20 mouse cellular contexts compared by ENCODE assay signal in the genomic region with DNA sequence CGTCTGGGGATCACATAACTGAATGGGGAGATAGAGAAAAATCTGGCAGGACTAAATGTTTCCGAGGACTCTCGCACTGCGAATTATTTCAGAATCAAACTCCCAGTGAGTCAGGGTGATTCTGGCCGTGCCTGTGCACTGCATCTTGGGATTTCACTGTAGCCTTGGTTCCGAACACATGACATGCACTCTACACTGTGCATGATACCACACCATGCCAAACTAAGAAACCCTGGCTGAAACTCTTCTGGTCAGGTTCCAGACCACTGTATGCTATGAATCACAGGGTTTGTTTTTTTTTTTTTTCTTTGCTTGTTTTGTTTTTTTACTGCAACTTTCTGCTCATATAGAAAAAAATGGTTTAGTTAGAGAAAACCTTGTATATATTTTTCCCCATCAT.
DNase-seq lines count a peak whose midpoint lies in the region; TF ChIP-seq lines count a peak whose summit lies in the region.
"Had no signal": no experiment of that assay in that cellular context is flagged by ENCODE, and none has a peak within 500 bp of the region (broad histone marks: within the 10 kb centered on the region; RNA-seq: fewer than 3 reads in every experiment).

No protein-coding gene starts in this region.

- H3K27me3 ChIP-seq in C2C12 (ENCODE audit: control insufficient read depth, insufficient read depth, insufficient read length) (no peaks in the 10 kb centered on the region), myocyte (ENCODE audit: control insufficient read depth, insufficient read depth, insufficient read length) (no peaks in the 10 kb centered on the region)
- H3K27me3 ChIP-seq: forebrain, embryonic 15.5 days; hindbrain, embryonic 12.5 days; Patski had no signal

- peak; percentile 29 for DNase-seq in adrenal gland, postnatal 14 days
- no peak for DNase-seq in adrenal gland, postnatal 25 days
- DNase-seq in 3134 (ENCODE audit: extremely low read depth, insufficient read length, low spot score) = peak; percentile 55
- no peak for DNase-seq in urinary bladder, postnatal 25 days (ENCODE audit: low spot score)
- DNase-seq: B cell, adult 2 months; cerebellum, adult 18-20 months; cerebellum, adult 9-11 months; cerebellum, postnatal 36 days; gastrocnemius, postnatal 36 days; heart, adult 11 months; heart, postnatal 4 days; kidney, adult 18-20 months had no signal

- no peak for TF ChIP-seq CTCF in C2C12 (IDR thresholded peaks at IDR 0.05; ENCODE audit: control insufficient read depth, insufficient read depth, insufficient read length)

- no peak for TF ChIP-seq POLR2A in myocyte (IDR thresholded peaks at IDR 0.05; ENCODE audit: insufficient read length, low read depth)

- H3ac ChIP-seq in C2C12 (ENCODE audit: control insufficient read depth, insufficient read length, low read depth) = no peak overlapping the region
- H3ac ChIP-seq in myocyte (ENCODE audit: control insufficient read depth, insufficient read length) = no peak overlapping the region

- no peaks in the 10 kb centered on the region for H3K79me3 ChIP-seq in C2C12 (ENCODE audit: low read depth)

- H3K4me2 ChIP-seq in myocyte (ENCODE audit: low read depth) = peak overlapping the region; percentile 62
- H3K4me2 ChIP-seq: forebrain, embryonic 15.5 days; heart, embryonic 13.5 days; hindbrain, embryonic 12.5 days had no signal

- H3K4me3 ChIP-seq in C2C12 (ENCODE audit: insufficient read depth, poor library complexity, severe bottlenecking) (no peak overlapping the region), myocyte (no peak overlapping the region)
- H3K4me3 ChIP-seq: embryonic facial prominence, embryonic 10.5 days; erythroblast, embryonic 14.5 days; forebrain, embryonic 15.5 days; heart, embryonic 13.5 days; hindbrain, embryonic 12.5 days had no signal

- H3K79me2 ChIP-seq in C2C12 (ENCODE audit: control insufficient read depth, insufficient read depth) (no peaks in the 10 kb centered on the region), myocyte (ENCODE audit: control insufficient read depth, insufficient read depth) (no peaks in the 10 kb centered on the region)

- H3K36me3 ChIP-seq in C2C12 (ENCODE audit: control insufficient read depth, insufficient read depth) = no peaks in the 10 kb centered on the region
- H3K36me3 ChIP-seq in myocyte (ENCODE audit: control insufficient read depth, insufficient read depth) = no peaks in the 10 kb centered on the region
- H3K36me3 ChIP-seq: embryonic facial prominence, embryonic 10.5 days; forebrain, embryonic 15.5 days; heart, embryonic 13.5 days; hindbrain, embryonic 12.5 days had no signal

TF ChIP-seq in C2C12, 6 proteins besides CTCF, POLR2A, EP300 and RAD21:
- peak; percentile 71 for TF ChIP-seq MAX (IDR thresholded peaks at IDR 0.05)
- peak; percentile 41 for TF ChIP-seq USF1 (IDR thresholded peaks at IDR 0.05; ENCODE audit: low read depth)
- TF ChIP-seq MYOG (IDR thresholded peaks at IDR 0.05; ENCODE audit: control insufficient read depth, extremely low read depth, insufficient read length) = no peak

TF ChIP-seq in myocyte, 11 proteins besides CTCF, POLR2A, EP300 and RAD21:
- TF ChIP-seq MYOG (IDR thresholded peaks at IDR 0.05; ENCODE audit: control insufficient read depth in 1 of 3, insufficient read depth in 1 of 3, insufficient read length in 2 of 3, low read depth in 2 of 3) = no peak
- TF ChIP-seq USF1 (IDR thresholded peaks at IDR 0.05; ENCODE audit: low read depth) = peak; percentile 48

Comparison
In these comparisons a context has a peak if more than half of its experiments do, and no peak if none do; other contexts are left out.
1. DNase-seq: peak in adrenal gland, postnatal 14 days (single experiment) and 3134 (single experiment); none in adrenal gland, postnatal 25 days (single experiment) and urinary bladder, postnatal 25 days (single experiment).